Mouse (Mus musculus): ENCODE results near the gene 2900026A02Rik. TPM values are rescaled to one million over a fixed set of nuclear protein-coding genes. Genes with fewer than 3 reads are reported as not detected.

2900026A02Rik gene
- total and polyA plus RNA-seq, 3 experiments, result not detected

DNA sequence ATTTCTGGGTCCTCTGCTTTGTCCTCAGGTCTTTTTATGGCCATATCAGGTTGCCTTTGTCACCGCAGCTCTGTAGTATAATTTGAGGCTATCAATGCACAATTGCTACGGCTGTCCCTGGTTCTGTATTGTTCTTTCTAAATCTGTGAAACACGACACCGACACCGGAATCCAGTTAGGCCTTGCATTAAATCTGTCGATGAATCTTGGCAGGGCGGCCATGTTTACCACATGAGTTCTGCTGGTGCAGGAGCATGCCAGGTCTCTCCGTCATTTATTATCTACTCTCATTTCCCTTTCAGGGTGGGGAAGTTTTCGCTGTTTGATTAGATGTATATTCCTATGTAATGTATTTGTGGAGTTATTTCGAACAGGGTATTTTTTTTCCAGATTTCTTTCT is 97.3 kb downstream of the 2900026A02Rik start:
- TF ChIP-seq RAD21 (IDR thresholded peaks at IDR 0.05; ENCODE audit: low read depth, low read length) (no peak), TBP (IDR thresholded peaks at IDR 0.05; ENCODE audit: low read depth, low read length) (no peak), NELFE (IDR thresholded peaks at IDR 0.05; ENCODE audit: low read depth, low read length) (no peak), CHD1 (IDR thresholded peaks at IDR 0.05; ENCODE audit: low read depth, low read length) (no peak), KAT2A (conservative IDR thresholded peaks at IDR 0.05; ENCODE audit: low read depth, low read length) (no peak), SIN3A (IDR thresholded peaks at IDR 0.05; ENCODE audit: low read length) (no peak), ZMIZ1 (IDR thresholded peaks at IDR 0.05; ENCODE audit: low read depth, low read length) (no peak)
- Histone ChIP-seq H3K36me3 (ENCODE audit: control insufficient read depth in 1 of 2, insufficient read depth in 2 of 2, low read length in 2 of 2) (no peaks in the 10 kb centered on the region), H3K4me3 (ENCODE audit: control insufficient read depth in 1 of 2, insufficient read depth in 1 of 2, low read depth in 2 of 2, low read length in 2 of 2) (no peak overlapping the region), H3K9ac (ENCODE audit: control insufficient read depth, low read depth, low read length, poor library complexity, severe bottlenecking) (no peak overlapping the region), H3K4me1 (ENCODE audit: control insufficient read depth in 1 of 2, insufficient read depth in 2 of 2, low read length in 2 of 2) (no peaks in the 10 kb centered on the region), H3K27me3 (ENCODE audit: control insufficient read depth in 1 of 2, insufficient read depth in 2 of 2, low read length in 2 of 2) (no peaks in the 10 kb centered on the region), H3K27ac (ENCODE audit: control insufficient read depth, low read depth, low read length) (no peak overlapping the region), H3K9me3 (replicated peaks; ENCODE audit: insufficient read depth, low read length) (no peaks in the 10 kb centered on the region), H3K79me2 (ENCODE audit: control insufficient read depth, insufficient read depth, low read length, poor library complexity) (no peaks in the 10 kb centered on the region)
- no peak for DNase-seq (ENCODE audit: low read depth, low spot score)

DNA sequence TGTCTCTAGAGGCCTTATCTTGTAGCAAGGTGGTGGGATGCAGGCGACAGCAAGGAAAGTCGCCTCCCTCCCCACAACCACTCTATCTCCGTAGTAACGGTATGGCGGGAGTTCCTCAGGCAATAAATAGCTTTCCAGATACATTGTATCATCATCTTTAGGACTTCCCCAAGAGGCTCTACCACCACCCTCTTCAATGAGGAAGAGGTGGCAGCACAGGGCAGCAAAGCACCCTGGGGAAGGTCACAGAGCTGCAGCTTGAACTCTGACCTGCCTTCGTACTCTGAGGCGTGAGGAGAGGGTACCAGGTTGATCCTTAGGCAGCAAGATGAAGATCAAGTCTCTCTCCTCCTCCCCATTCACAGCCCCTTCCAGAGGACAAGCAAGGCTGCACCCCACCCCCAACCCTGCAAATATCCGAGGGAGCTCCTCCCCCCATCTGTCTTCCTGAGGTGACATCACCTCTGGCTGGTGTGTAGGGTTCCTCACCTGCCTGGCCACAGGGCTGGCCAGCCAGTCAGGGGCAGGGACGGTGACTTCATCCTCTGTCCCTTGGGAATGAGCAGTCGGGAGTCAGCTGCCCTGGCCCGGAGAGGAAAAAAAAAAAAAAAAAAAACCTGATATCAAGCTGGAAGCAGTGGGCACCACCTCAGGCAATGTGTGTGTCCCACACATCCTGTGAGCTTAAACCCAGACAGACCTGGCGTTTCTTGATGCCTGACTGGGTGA is 98.5 kb downstream of the 2900026A02Rik start:
- no peak for TF ChIP-seq TAL1 (IDR thresholded peaks at IDR 0.05; ENCODE audit: low read length)
- TF ChIP-seq HCFC1 (IDR thresholded peaks at IDR 0.05; ENCODE audit: low read depth, low read length), result no peak
- no peaks in the 10 kb centered on the region for H3K36me3 ChIP-seq (ENCODE audit: control insufficient read depth in 1 of 2, insufficient read depth in 2 of 2, low read length in 2 of 2)
- H3K4me3 ChIP-seq (ENCODE audit: control insufficient read depth in 1 of 2, insufficient read depth in 1 of 2, low read depth in 2 of 2, low read length in 2 of 2), result no peak overlapping the region
- H3K79me2 ChIP-seq (ENCODE audit: control insufficient read depth, insufficient read depth, low read length, poor library complexity), result no peaks in the 10 kb centered on the region
- H3K4me1 ChIP-seq (ENCODE audit: control insufficient read depth in 1 of 2, insufficient read depth in 2 of 2, low read length in 2 of 2), result no peaks in the 10 kb centered on the region
- no peak overlapping the region for H3K27ac ChIP-seq (ENCODE audit: control insufficient read depth, low read depth, low read length)
- no peaks in the 10 kb centered on the region for H3K9me3 ChIP-seq (replicated peaks; ENCODE audit: insufficient read depth, low read length)
- H3K27me3 ChIP-seq (ENCODE audit: control insufficient read depth in 1 of 2, insufficient read depth in 2 of 2, low read length in 2 of 2), result no peaks in the 10 kb centered on the region
- DNase-seq (ENCODE audit: low read depth, low spot score), result no peak
- no peak overlapping the region for H3K9ac ChIP-seq (ENCODE audit: control insufficient read depth, low read depth, low read length, poor library complexity, severe bottlenecking)

DNA sequence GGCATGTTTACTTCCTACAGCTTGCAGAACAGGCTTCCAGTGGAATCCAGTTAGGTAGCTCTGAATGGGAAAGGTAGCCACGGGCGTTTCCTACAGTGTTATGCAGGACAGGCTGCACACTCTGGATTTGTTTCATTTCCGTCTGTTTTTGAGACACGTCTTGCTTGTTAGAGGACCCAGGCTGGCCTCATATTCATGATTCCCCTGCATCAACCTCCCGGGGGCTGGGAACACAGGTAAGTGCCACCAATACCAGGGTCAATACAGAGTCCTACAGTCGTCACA is 99.5 kb downstream of the 2900026A02Rik start:
- no peaks in the 10 kb centered on the region for H3K4me1 ChIP-seq (ENCODE audit: control insufficient read depth in 1 of 2, insufficient read depth in 2 of 2, low read length in 2 of 2)
- H3K9ac ChIP-seq (ENCODE audit: control insufficient read depth, low read depth, low read length, poor library complexity, severe bottlenecking), result no peak overlapping the region
- H3K27ac ChIP-seq (ENCODE audit: control insufficient read depth, low read depth, low read length), result no peak overlapping the region

More for the DNA sequence above, 99.5 kb downstream of the 2900026A02Rik start:
- no peaks in the 10 kb centered on the region for H3K79me2 ChIP-seq (ENCODE audit: control insufficient read depth, insufficient read depth, low read length, poor library complexity)
- no peak for DNase-seq (ENCODE audit: low read depth, low spot score)
- H3K4me3 ChIP-seq (ENCODE audit: control insufficient read depth in 1 of 2, insufficient read depth in 1 of 2, low read depth in 2 of 2, low read length in 2 of 2), result no peak overlapping the region
- H3K36me3 ChIP-seq (ENCODE audit: control insufficient read depth in 1 of 2, insufficient read depth in 2 of 2, low read length in 2 of 2), result no peaks in the 10 kb centered on the region
- no peaks in the 10 kb centered on the region for H3K27me3 ChIP-seq (ENCODE audit: control insufficient read depth in 1 of 2, insufficient read depth in 2 of 2, low read length in 2 of 2)
- TF ChIP-seq MAZ (IDR thresholded peaks at IDR 0.05; ENCODE audit: low read depth, low read length) (no peak), NELFE (IDR thresholded peaks at IDR 0.05; ENCODE audit: low read depth, low read length) (no peak), JUND (IDR thresholded peaks at IDR 0.05; ENCODE audit: low read depth, low read length) (no peak), ELF1 (IDR thresholded peaks at IDR 0.05; ENCODE audit: low read depth, low read length) (no peak), SMC3 (IDR thresholded peaks at IDR 0.05; ENCODE audit: low read depth, low read length) (no peak), EP300 (IDR thresholded peaks at IDR 0.05; ENCODE audit: low read depth in 1 of 2, low read length in 2 of 2) (no peak), MEF2A (IDR thresholded peaks at IDR 0.05; ENCODE audit: extremely low read depth, insufficient replicate concordance, low read depth, low read length, poor library complexity, severe bottlenecking) (no peak), USF2 (IDR thresholded peaks at IDR 0.05; ENCODE audit: borderline replicate concordance in 1 of 2, insufficient read depth in 1 of 2, low read depth in 1 of 2, low read length in 2 of 2) (no peak), TBP (IDR thresholded peaks at IDR 0.05; ENCODE audit: low read depth, low read length) (no peak), ZMIZ1 (IDR thresholded peaks at IDR 0.05; ENCODE audit: low read depth, low read length) (no peak), MAFK (IDR thresholded peaks at IDR 0.05; ENCODE audit: borderline replicate concordance, low read depth, low read length) (no peak), MAX (IDR thresholded peaks at IDR 0.05; ENCODE audit: low read length) (no peak), UBTF (IDR thresholded peaks at IDR 0.05; ENCODE audit: borderline replicate concordance, insufficient read depth, low read depth, low read length) (no peak), RAD21 (IDR thresholded peaks at IDR 0.05; ENCODE audit: low read depth, low read length) (no peak), ETS1 (IDR thresholded peaks at IDR 0.05; ENCODE audit: low read depth, low read length) (no peak), HCFC1 (IDR thresholded peaks at IDR 0.05; ENCODE audit: low read depth, low read length) (no peak), TCF12 (IDR thresholded peaks at IDR 0.05; ENCODE audit: low read depth, low read length) (no peak)
- H3K9me3 ChIP-seq (replicated peaks; ENCODE audit: insufficient read depth, low read length), result no peaks in the 10 kb centered on the region
